In genomic region chr9:25224959-25225358, GRCm38 (mm10) we compare ENCODE assay signal across 20 mouse cellular contexts. TPM values are rescaled to one million over a fixed set of nuclear protein-coding genes. Genes with fewer than 3 reads are reported as not detected.
A peak's percentile ranks its signal among the peaks of the same experiment; 100 is the strongest.
DNase-seq lines count a peak whose midpoint lies in the region; ATAC-seq and TF ChIP-seq lines count a peak whose summit lies in the region.
"Had no signal": no experiment of that assay in that cellular context is flagged by ENCODE, and none has a peak within 500 bp of the region (broad histone marks: within the 10 kb centered on the region; RNA-seq: fewer than 3 reads in every experiment).

No protein-coding gene starts in this region.

- DNase-seq in frontal cortex, adult 2 months (ENCODE audit: extremely low spot score in 1 of 2, low spot score in 1 of 2): peak; percentile 46 to 47
- DNase-seq in frontal cortex, postnatal 10 days (ENCODE audit: low spot score in 2 of 2): no peak
- DNase-seq in left cerebral cortex, adult 2 months (ENCODE audit: extremely low spot score in 1 of 2, low spot score in 2 of 2): no peak
- DNase-seq in left cerebral cortex, postnatal 36 days (ENCODE audit: low spot score in 2 of 2): no peak
- peak; percentile 74 for DNase-seq in Muller cell, postnatal 12 days (ENCODE audit: inconsistent ontology term)
- DNase-seq in brain, adult 2 months (ENCODE audit: low read depth, low spot score): peak; percentile 73
- DNase-seq: adrenal gland, postnatal 14 days; cerebellum, adult 9-10 months; gastrocnemius, postnatal 10 days; kidney, adult 18-20 months; kidney, postnatal 4 days; lung, postnatal 4 days; spleen, adult 18-20 months had no signal

- H3K4me3 ChIP-seq in left cerebral cortex, adult 2 months: no peak overlapping the region
- H3K4me3 ChIP-seq: embryonic facial prominence, embryonic 10.5 days; heart, embryonic 10.5 days; midbrain, embryonic 15.5 days; myocyte; neural tube, embryonic 13.5 days had no signal

- ATAC-seq in erythroblast, adult 5-6 weeks (replicated peaks; ENCODE audit: low FRiP score, poor library complexity, severe bottlenecking): no peak
- ATAC-seq: activated CD4-positive, CD25-positive, alpha-beta regulatory T cell, adult 4 months; midbrain, embryonic 15.5 days had no signal

- no peak for TF ChIP-seq CTCF in left cerebral cortex, adult 2 months (IDR thresholded peaks at IDR 0.05)

- intact Hi-C loops in left cerebral cortex, adult 2 months (cut with DNase I): no loop called here
- intact Hi-C loops in left cerebral cortex, postnatal 36 days (cut with DNase I): no loop called here

- H3K27ac ChIP-seq in left cerebral cortex, adult 2 months: peak overlapping the region; percentile 22; the same call in 1 of the 2 replicates
- H3K27ac ChIP-seq: embryonic facial prominence, embryonic 10.5 days; heart, embryonic 10.5 days; midbrain, embryonic 15.5 days; neural tube, embryonic 13.5 days had no signal

RNA-seq across cellular contexts. Expression of gene Sept7, which starts 27.3 kb away (rescaled TPM):
- polyA plus RNA-seq in frontal cortex, adult 2 months (2012; rRNA removed): 244 and 267 TPM in 2 replicates
- total RNA-seq in left cerebral cortex, adult 2 months (2021): 100 to 1,000 TPM; 349 to 384 TPM
- 100 to 1,000 TPM; 381 to 384 TPM for total RNA-seq in left cerebral cortex, postnatal 36 days (2021)
- total RNA-seq in erythroblast, adult 5-6 weeks (2015; ENCODE audit: low replicate concordance): 90.1 and 100 TPM in 2 replicates
- total RNA-seq in erythroblast, adult 5-6 weeks (2017; ENCODE audit: low replicate concordance): 90.7 and 93.5 TPM in 2 replicates

Comparison
In these comparisons a context has a peak if more than half of its experiments do, and no peak if none do; other contexts are left out.
1. DNase-seq: peak in frontal cortex, adult 2 months (2 of 2), Muller cell, postnatal 12 days (single experiment) and brain, adult 2 months (single experiment); none in frontal cortex, postnatal 10 days (0 of 2), left cerebral cortex, adult 2 months (0 of 2) and left cerebral cortex, postnatal 36 days (0 of 2).